Mouse (Mus musculus) CH12.LX (cell line): Measurements from ENCODE around the gene Trim29. TPM values are rescaled to one million over a fixed set of nuclear protein-coding genes. Genes with fewer than 3 reads are reported as not detected.
A peak's percentile ranks its signal among the peaks of the same experiment; 100 is the strongest.

Source experiments
- DNase-seq: peaks from one replicate; pipeline ENCODE4 v3.0.0-alpha.2; 2013; ENCODE audit errors: extremely low read depth
- H3K27ac ChIP-seq: 2 replicates; pipeline ENCODE4 v1.5.1; 2012; ENCODE audit warnings: low read depth, mild to moderate bottlenecking, control low read depth, moderate library complexity; ENCODE audit not compliant: insufficient read depth
- H3K27me3 ChIP-seq: replicated peaks from 2 replicates; pipeline ENCODE3; 2012; ENCODE audit warnings: inconsistent platforms
- H3K36me3 ChIP-seq, 2 experiments: replicated peaks in 1 of 2; 2 replicates each; pipeline versions ENCODE3 to v1.6.1; 2012; ENCODE audit warnings: inconsistent platforms in 1 of 2, low read length in 1 of 2, mild to moderate bottlenecking in 1 of 2, mixed read lengths in 1 of 2, moderate library complexity in 1 of 2; ENCODE audit not compliant: control insufficient read depth in 1 of 2, insufficient read depth in 1 of 2
- H3K4me1 ChIP-seq, 2 experiments: 2 replicates each; pipeline ENCODE4 v1.6.1; 2012; ENCODE audit warnings: inconsistent platforms in 1 of 2, moderate library complexity in 1 of 2; ENCODE audit not compliant: insufficient read depth in 2 of 2, control insufficient read depth in 1 of 2
- H3K4me2 ChIP-seq: 2 replicates; pipeline ENCODE4 v1.6.1; 2012; ENCODE audit warnings: low read depth, mild to moderate bottlenecking, control low read depth; ENCODE audit not compliant: poor library complexity, insufficient read depth, severe bottlenecking
- H3K4me3 ChIP-seq, 3 experiments: fragments of 150-350 bp in 1 of 3; sonication (generic) in 1 of 3; replicated peaks in 1 of 3; 2 replicates each; pipeline versions ENCODE3 to v1.5.1; 2011 to 2012; ENCODE audit warnings: low read depth in 2 of 3, low read length in 2 of 3, mild to moderate bottlenecking in 2 of 3, moderate library complexity in 2 of 3, control low read depth in 1 of 3, improper control_type of control experiment in 1 of 3, inconsistent platforms in 1 of 3, mixed read lengths in 1 of 3; ENCODE audit not compliant: poor library complexity in 1 of 3
- H3K79me2 ChIP-seq: replicated peaks from 2 replicates; pipeline ENCODE4 v1.6.1; 2012; ENCODE audit warnings: mild to moderate bottlenecking, moderate library complexity; ENCODE audit not compliant: control insufficient read depth, poor library complexity, insufficient read depth, severe bottlenecking; ENCODE audit errors: extremely low read depth
- H3K9ac ChIP-seq: 2 replicates; pipeline ENCODE4 v1.6.1; 2012; ENCODE audit warnings: low read depth, mild to moderate bottlenecking, control low read depth, moderate library complexity; ENCODE audit not compliant: insufficient read depth
- H3K9me3 ChIP-seq: replicated peaks from 2 replicates; pipeline ENCODE3; 2012; ENCODE audit warnings: low read length, inconsistent platforms, mixed read lengths
- BHLHE40 ChIP-seq: IDR thresholded peaks from 2 replicates; pipeline ENCODE4 v1.6.1; 2011; ENCODE audit warnings: mild to moderate bottlenecking, low read depth, low read length, improper control_type of control experiment
- CHD1 ChIP-seq: IDR thresholded peaks from 2 replicates; pipeline ENCODE4 v1.6.1; 2012; ENCODE audit warnings: low read depth, low read length, improper control_type of control experiment, inconsistent platforms
- CHD2 ChIP-seq: IDR thresholded peaks from 2 replicates; pipeline ENCODE4 v1.6.1; 2011; ENCODE audit warnings: low read length, improper control_type of control experiment
- E2F4 ChIP-seq: IDR thresholded peaks from 2 replicates; pipeline ENCODE4 v1.6.1; 2011; ENCODE audit warnings: low read depth, low read length, improper control_type of control experiment; ENCODE audit not compliant: insufficient replicate concordance
- EP300 ChIP-seq: IDR thresholded peaks from 2 replicates; pipeline ENCODE4 v1.6.1; 2011; ENCODE audit warnings: low read length, improper control_type of control experiment
- ETS1 ChIP-seq: conservative IDR thresholded peaks from 2 replicates; pipeline ENCODE4 v1.6.1; 2012; ENCODE audit warnings: low read depth, mild to moderate bottlenecking, inconsistent platforms, low read length, improper control_type of control experiment, moderate library complexity
- GABPA ChIP-seq: IDR thresholded peaks from 2 replicates; pipeline ENCODE4 v1.6.1; 2012; ENCODE audit warnings: low read depth, low read length, improper control_type of control experiment, inconsistent platforms; ENCODE audit not compliant: insufficient replicate concordance
- HCFC1 ChIP-seq: IDR thresholded peaks from 2 replicates; pipeline ENCODE4 v1.6.1; 2012; ENCODE audit warnings: low read depth, mild to moderate bottlenecking, inconsistent platforms, low read length, improper control_type of control experiment
- IRF4 ChIP-seq: IDR thresholded peaks from 2 replicates; pipeline ENCODE4 v1.6.1; 2014; ENCODE audit warnings: low read depth, mild to moderate bottlenecking, inconsistent platforms, low read length, improper control_type of control experiment
- JUND ChIP-seq: conservative IDR thresholded peaks from 2 replicates; pipeline ENCODE4 v1.6.1; 2011; ENCODE audit warnings: low read depth, low read length, improper control_type of control experiment
- KAT2A ChIP-seq: IDR thresholded peaks from 2 replicates; pipeline ENCODE4 v1.6.1; 2012; ENCODE audit warnings: low read length, improper control_type of control experiment, inconsistent platforms; ENCODE audit not compliant: insufficient replicate concordance
- MAFK ChIP-seq: IDR thresholded peaks from 2 replicates; pipeline ENCODE4 v1.6.1; 2011; ENCODE audit warnings: low read length, improper control_type of control experiment; ENCODE audit not compliant: insufficient replicate concordance
- MAX ChIP-seq: IDR thresholded peaks from 2 replicates; pipeline ENCODE4 v1.6.1; 2011; ENCODE audit warnings: low read length, improper control_type of control experiment
- MAZ ChIP-seq: IDR thresholded peaks from 2 replicates; pipeline ENCODE4 v1.6.1; 2012; ENCODE audit warnings: low read depth, mild to moderate bottlenecking, inconsistent platforms, low read length, improper control_type of control experiment, moderate library complexity
- MEF2A ChIP-seq: IDR thresholded peaks from 2 replicates; pipeline ENCODE4 v1.6.1; 2014; ENCODE audit warnings: low read depth, mild to moderate bottlenecking, inconsistent platforms, low read length, improper control_type of control experiment, borderline replicate concordance
- MXI1 ChIP-seq: IDR thresholded peaks from 2 replicates; pipeline ENCODE4 v1.6.1; 2011; ENCODE audit warnings: mild to moderate bottlenecking, low read depth, low read length, improper control_type of control experiment
- MYC ChIP-seq: IDR thresholded peaks from 2 replicates; pipeline ENCODE4 v1.6.1; 2011; ENCODE audit warnings: low read depth, mild to moderate bottlenecking, improper control_type of control experiment, low read length
- NELFE ChIP-seq: IDR thresholded peaks from 2 replicates; pipeline ENCODE4 v1.6.1; 2011; ENCODE audit warnings: low read depth, low read length, improper control_type of control experiment
- NRF1 ChIP-seq: IDR thresholded peaks from 2 replicates; pipeline ENCODE4 v1.6.1; 2014; ENCODE audit warnings: low read depth, mild to moderate bottlenecking, inconsistent platforms, low read length, improper control_type of control experiment, moderate library complexity
- PAX5 ChIP-seq: IDR thresholded peaks from 2 replicates; pipeline ENCODE4 v1.6.1; 2012; ENCODE audit warnings: low read length, inconsistent platforms, mixed read lengths
- POLR2A ChIP-seq: IDR thresholded peaks from 2 replicates; pipeline ENCODE4 v1.6.1; 2011; ENCODE audit warnings: low read depth, mild to moderate bottlenecking, improper control_type of control experiment, low read length
- POLR2AphosphoS2 ChIP-seq: IDR thresholded peaks from 2 replicates; pipeline ENCODE4 v1.6.1; 2011; ENCODE audit warnings: low read depth, low read length, improper control_type of control experiment
- RAD21 ChIP-seq: IDR thresholded peaks from 2 replicates; pipeline ENCODE4 v1.6.1; 2011; ENCODE audit warnings: low read depth, mild to moderate bottlenecking, low read length, improper control_type of control experiment, moderate library complexity
- RCOR1 ChIP-seq: conservative IDR thresholded peaks from 2 replicates; pipeline ENCODE4 v1.6.1; 2012; ENCODE audit warnings: low read depth, mild to moderate bottlenecking, inconsistent platforms, low read length, improper control_type of control experiment
- TBP ChIP-seq: conservative IDR thresholded peaks from 2 replicates; pipeline ENCODE4 v1.6.1; 2011; ENCODE audit warnings: low read depth, low read length, improper control_type of control experiment
- TCF12 ChIP-seq: IDR thresholded peaks from 2 replicates; pipeline ENCODE4 v1.6.1; 2014; ENCODE audit warnings: low read depth, mild to moderate bottlenecking, inconsistent platforms, low read length, improper control_type of control experiment
- UBTF ChIP-seq: IDR thresholded peaks from 2 replicates; pipeline ENCODE4 v1.6.1; 2012; ENCODE audit warnings: low read depth, mild to moderate bottlenecking, inconsistent platforms, low read length, improper control_type of control experiment, moderate library complexity
- USF1 ChIP-seq: IDR thresholded peaks from 2 replicates; pipeline ENCODE4 v1.6.1; 2014; ENCODE audit warnings: low read depth, mild to moderate bottlenecking, inconsistent platforms, low read length, improper control_type of control experiment
- ZNF384 ChIP-seq: IDR thresholded peaks from 2 replicates; pipeline ENCODE4 v1.6.1; 2012; ENCODE audit warnings: low read depth, low read length, improper control_type of control experiment, inconsistent platforms
- dilution Hi-C: fragments of 300-500 bp; cut with MboI; formaldehyde crosslinking; loops from 2 replicates; pipeline ENCODE4 v1.14.3; 2020; ENCODE audit warnings: low sequenced_read_pairs; ENCODE audit not compliant: extremely low pct_unique_long_range_greater_than_20kb, extremely low pct_ligation_motif_present
- in situ Hi-C: fragments of 300-500 bp; cut with MboI; formaldehyde crosslinking; loops from 3 replicates; pipeline ENCODE4 v1.14.3; 2019; ENCODE audit warnings: low sequenced_read_pairs, low pct_ligation_motif_present, low pct_unique_long_range_greater_than_20kb, mixed read lengths
- polyA plus RNA-seq: library from polyadenylated mRNA; unstranded; fragments of >175 nt; gene quantifications from 2 replicates; pipeline ENCODE4 v1.2.1, GENCODE M21; 2012; ENCODE audit warnings: low read depth; ENCODE audit not compliant: insufficient read length
- total RNA-seq, 2 experiments: library from RNA; depleted of rRNA; stranded (reverse); fragments of 300-350 nt in 1 of 2; fragments of >200 nt in 1 of 2; gene quantifications; 2 replicates each; pipeline ENCODE4 v1.2.3; 2012 to 2014

The Trim29 gene
- total RNA-seq (2012; rRNA removed) (0.13 and 0.59 TPM in 2 replicates), total RNA-seq (2014; rRNA removed) (0.17 and 0.19 TPM in 2 replicates), polyA plus RNA-seq (0.21 and 0.26 TPM in 2 replicates)

DNA sequence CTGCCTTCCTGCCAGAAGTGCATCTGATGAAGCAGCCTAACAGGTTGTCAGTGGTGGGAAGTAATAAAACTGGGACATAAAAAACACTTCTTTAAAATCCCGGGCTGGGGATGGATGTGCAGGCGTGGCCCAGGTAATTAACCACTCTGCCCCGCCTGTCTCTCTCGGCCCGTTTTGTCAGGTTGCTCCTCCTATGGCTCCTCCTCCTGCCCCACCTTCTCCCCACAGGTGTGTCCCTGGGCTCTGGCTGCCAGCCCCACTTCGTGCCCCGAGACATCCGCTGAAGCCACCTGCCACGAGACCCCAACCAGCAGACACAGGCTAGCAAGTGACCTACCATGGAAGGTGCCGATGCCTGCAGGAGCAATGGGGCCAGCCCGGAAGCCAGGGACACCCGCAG, at the start of gene Trim29:
Trim29 (plus strand) TSS at position 311 of the 400 bp plus-strand sequence.
- Histone ChIP-seq H3K4me3 (no peak within 1 kb of the TSS), H3K4me1 (peaks cover 25 to 82% of the 10 kb centered on the region in 2 experiments), H3K36me3 (no peaks in the 10 kb centered on the region), H3K9ac (no peak within 1 kb of the TSS), H3K9me3 (no peaks in the 10 kb centered on the region), H3K27ac (no peak within 1 kb of the TSS), H3K27me3 (peaks cover 4% of the 10 kb centered on the region), H3K79me2 (no peaks in the 10 kb centered on the region), H3K4me2 (peak within 1 kb of the TSS; percentile 40; the same call in 1 of the 2 replicates)
- TF ChIP-seq BHLHE40 (no peak), CHD2 (no peak), MAZ (no peak), ETS1 (no peak), RCOR1 (no peak), NELFE (no peak), NRF1 (no peak), RAD21 (no peak), JUND (no peak), IRF4 (no peak), PAX5 (no peak), ZNF384 (no peak), USF1 (no peak), CHD1 (no peak), MXI1 (no peak), UBTF (no peak), MEF2A (no peak), HCFC1 (no peak), KAT2A (no peak)
- DNase-seq: no peak
- in situ Hi-C loops: no loop called here
- dilution Hi-C loops: no loop called here

DNA sequence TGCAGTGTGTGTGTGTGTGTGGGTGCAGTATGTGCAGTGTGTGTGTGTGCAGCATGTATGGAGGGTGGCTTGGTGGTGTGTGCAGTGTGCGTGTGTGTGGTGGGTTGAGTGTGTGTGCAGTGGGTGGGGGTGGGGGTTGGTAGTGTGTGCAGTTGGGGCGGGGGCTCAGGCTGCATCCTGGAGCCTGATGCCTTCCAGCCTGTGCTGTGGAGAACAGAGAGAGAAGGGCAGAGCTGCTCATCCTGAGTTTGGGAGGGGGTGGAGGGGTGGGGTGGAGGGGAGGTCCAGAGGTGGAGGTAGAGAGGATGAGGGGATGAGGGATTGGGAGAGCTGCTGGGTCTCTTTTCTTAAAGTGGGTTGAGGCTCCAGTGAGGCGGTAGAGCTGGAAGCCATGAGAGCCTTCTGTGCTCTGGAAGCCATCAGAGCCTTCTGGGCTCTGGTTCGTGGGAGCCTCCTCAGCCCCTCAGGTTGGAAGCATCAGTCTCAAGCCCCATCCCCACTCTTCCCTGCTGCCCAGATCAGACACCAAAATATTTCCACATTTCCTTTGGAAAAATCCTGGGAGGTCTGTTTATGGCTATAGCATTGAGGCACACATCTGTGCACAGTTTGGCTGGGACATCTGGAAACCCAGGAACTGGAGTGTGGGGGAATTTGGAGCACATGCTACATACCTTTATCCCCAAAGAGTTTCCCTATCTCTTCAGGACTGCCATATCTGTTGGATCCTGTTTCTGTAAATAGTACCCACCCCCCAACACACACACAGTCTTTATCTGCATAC, 49.3 kb upstream of the Trim29 start:
- H3K4me1 ChIP-seq: peaks cover 8 to 16% of the 10 kb centered on the region in 2 experiments
- in situ Hi-C loops (no loop called here), dilution Hi-C loops (no loop called here)

More for the DNA sequence above, 49.3 kb upstream of the Trim29 start:
- Histone ChIP-seq H3K4me2 (no peak overlapping the region), H3K4me3 (peak overlapping the region in 1 of 3 experiments; percentile 36), H3K9me3 (no peaks in the 10 kb centered on the region), H3K9ac (no peak overlapping the region), H3K27ac (no peak overlapping the region), H3K27me3 (peaks cover 3% of the 10 kb centered on the region), H3K79me2 (no peaks in the 10 kb centered on the region), H3K36me3 (no peaks in the 10 kb centered on the region)
- DNase-seq: no peak
- TF ChIP-seq GABPA: no peak
- TF ChIP-seq TBP: no peak
- no peak for TF ChIP-seq MAX
- TF ChIP-seq BHLHE40: no peak
- no peak for TF ChIP-seq POLR2AphosphoS2
- TF ChIP-seq USF1: no peak
- no peak for TF ChIP-seq MYC
- no peak for TF ChIP-seq POLR2A
- TF ChIP-seq ZNF384: no peak
- TF ChIP-seq RCOR1: no peak
- TF ChIP-seq HCFC1: no peak
- no peak for TF ChIP-seq TCF12
- no peak for TF ChIP-seq UBTF
- no peak for TF ChIP-seq MAFK
- TF ChIP-seq EP300: no peak
- no peak for TF ChIP-seq JUND
- TF ChIP-seq NRF1: no peak
- TF ChIP-seq NELFE: no peak
- TF ChIP-seq KAT2A: no peak
- no peak for TF ChIP-seq E2F4
